Mouse (Mus musculus): Measurements from ENCODE around the gene Epha2. TPM values are rescaled to one million over a fixed set of nuclear protein-coding genes. Genes with fewer than 3 reads are reported as not detected.

Gene Epha2
- polyA plus RNA-seq, 2 experiments, result 0.29 to 1.6 TPM

- no peak overlapping the region for H3K4me3 ChIP-seq (ENCODE audit: insufficient read depth in 1 of 2, low read depth in 2 of 2, low read length in 2 of 2)
- ATAC-seq (ENCODE audit: insufficient read depth), result no peak
- TF ChIP-seq EP300 (IDR thresholded peaks at IDR 0.05; ENCODE audit: low read depth) (no peak), CTCF (IDR thresholded peaks at IDR 0.05; ENCODE audit: low read depth) (no peak)
- no peaks in the 10 kb centered on the region for H3K27me3 ChIP-seq (ENCODE audit: control insufficient read depth, insufficient read depth, low read length)
- H3K9me3 ChIP-seq (ENCODE audit: control insufficient read depth, low read length), result no peaks in the 10 kb centered on the region
- no peaks in the 10 kb centered on the region for H3K4me1 ChIP-seq (replicated peaks; ENCODE audit: control insufficient read depth in 2 of 2, insufficient read depth in 2 of 2, low read length in 1 of 2)
- 63% methylated on average over 16 of the region's 16 CpGs for WGBS (ENCODE audit: insufficient replicate concordance)
- no peak overlapping the region for H3K27ac ChIP-seq
- H3K36me3 ChIP-seq (replicated peaks; ENCODE audit: control insufficient read depth, insufficient read depth, low read depth), result no peaks in the 10 kb centered on the region
- H3K9ac ChIP-seq (replicated peaks), result no peak overlapping the region
- no peak for DNase-seq (ENCODE audit: low read depth in 3 of 3, low spot score in 3 of 3)
- no peak overlapping the region for H3K4me2 ChIP-seq (ENCODE audit: low read depth)
Measured at GRCm38 (mm10) chr4:141260007-141260723, 40.9 kb upstream of the Epha2 start.

GRCm38 (mm10) chr4:141262906-141263637 lies 38.0 kb upstream of the Epha2 start:
- ATAC-seq (ENCODE audit: insufficient read depth), result no peak
- Histone ChIP-seq H3K27ac (no peak overlapping the region), H3K4me2 (ENCODE audit: low read depth) (no peak overlapping the region), H3K9me3 (ENCODE audit: control insufficient read depth, low read length) (no peaks in the 10 kb centered on the region), H3K36me3 (replicated peaks; ENCODE audit: control insufficient read depth, insufficient read depth, low read depth) (no peaks in the 10 kb centered on the region), H3K9ac (replicated peaks) (no peak overlapping the region), H3K4me1 (replicated peaks; ENCODE audit: control insufficient read depth in 2 of 2, insufficient read depth in 2 of 2, low read length in 1 of 2) (no peaks in the 10 kb centered on the region), H3K4me3 (ENCODE audit: insufficient read depth in 1 of 2, low read depth in 2 of 2, low read length in 2 of 2) (no peak overlapping the region), H3K27me3 (ENCODE audit: control insufficient read depth, insufficient read depth, low read length) (no peaks in the 10 kb centered on the region)
- no peak for TF ChIP-seq EP300 (IDR thresholded peaks at IDR 0.05; ENCODE audit: low read depth)
- no peak for TF ChIP-seq CTCF (IDR thresholded peaks at IDR 0.05; ENCODE audit: low read depth)
- WGBS (ENCODE audit: insufficient replicate concordance), result 56% methylated on average over 10 of the region's 10 CpGs
- DNase-seq (ENCODE audit: low read depth in 3 of 3, low spot score in 3 of 3), result no peak

GRCm38 (mm10) chr4:141265979-141266637 lies 34.9 kb upstream of the Epha2 start:
- no peak overlapping the region for H3K4me3 ChIP-seq (ENCODE audit: insufficient read depth in 1 of 2, low read depth in 2 of 2, low read length in 2 of 2)
- ATAC-seq (ENCODE audit: insufficient read depth), result no peak
- TF ChIP-seq CTCF (IDR thresholded peaks at IDR 0.05; ENCODE audit: low read depth) (peak; percentile 41), EP300 (IDR thresholded peaks at IDR 0.05; ENCODE audit: low read depth) (no peak)

GRCm38 (mm10) chr4:141267250-141267649 lies 33.8 kb upstream of the Epha2 start:
- no peak for DNase-seq (ENCODE audit: low read depth in 3 of 3, low spot score in 3 of 3)
- Histone ChIP-seq H3K4me2 (ENCODE audit: low read depth) (no peak overlapping the region), H3K4me3 (ENCODE audit: insufficient read depth in 1 of 2, low read depth in 2 of 2, low read length in 2 of 2) (no peak overlapping the region), H3K36me3 (replicated peaks; ENCODE audit: control insufficient read depth, insufficient read depth, low read depth) (no peaks in the 10 kb centered on the region), H3K27me3 (ENCODE audit: control insufficient read depth, insufficient read depth, low read length) (no peaks in the 10 kb centered on the region; the same call in 1 of the 2 replicates), H3K27ac (no peak overlapping the region), H3K4me1 (replicated peaks; ENCODE audit: control insufficient read depth in 2 of 2, insufficient read depth in 2 of 2, low read length in 1 of 2) (no peaks in the 10 kb centered on the region), H3K9ac (replicated peaks) (no peak overlapping the region), H3K9me3 (ENCODE audit: control insufficient read depth, low read length) (no peaks in the 10 kb centered on the region)
- TF ChIP-seq CTCF (IDR thresholded peaks at IDR 0.05; ENCODE audit: low read depth) (no peak), EP300 (IDR thresholded peaks at IDR 0.05; ENCODE audit: low read depth) (no peak)
- whole genome bisulfite sequencing (ENCODE audit: insufficient replicate concordance), result 53% methylated on average over 3 of the region's 3 CpGs
- ATAC-seq (ENCODE audit: insufficient read depth), result no peak

More at GRCm38 (mm10) chr4:141265979-141266637, 34.9 kb upstream of the Epha2 start:
- Histone ChIP-seq H3K4me2 (ENCODE audit: low read depth) (no peak overlapping the region), H3K9ac (replicated peaks) (no peak overlapping the region), H3K27me3 (ENCODE audit: control insufficient read depth, insufficient read depth, low read length) (no peaks in the 10 kb centered on the region), H3K9me3 (ENCODE audit: control insufficient read depth, low read length) (no peaks in the 10 kb centered on the region), H3K36me3 (replicated peaks; ENCODE audit: control insufficient read depth, insufficient read depth, low read depth) (no peaks in the 10 kb centered on the region), H3K4me1 (replicated peaks; ENCODE audit: control insufficient read depth in 2 of 2, insufficient read depth in 2 of 2, low read length in 1 of 2) (no peaks in the 10 kb centered on the region), H3K27ac (no peak overlapping the region)
- DNase-seq (ENCODE audit: low read depth in 3 of 3, low spot score in 3 of 3), result no peak
- 64% methylated on average over 3 of the region's 3 CpGs for WGBS (ENCODE audit: insufficient replicate concordance)

- no peaks in the 10 kb centered on the region; the same call in 1 of the 2 replicates for H3K27me3 ChIP-seq (ENCODE audit: control insufficient read depth, insufficient read depth, low read length)
- WGBS (ENCODE audit: insufficient replicate concordance), result 35% methylated on average over 9 of the region's 9 CpGs
- H3K36me3 ChIP-seq (replicated peaks; ENCODE audit: control insufficient read depth, insufficient read depth, low read depth), result no peaks in the 10 kb centered on the region
- DNase-seq (ENCODE audit: low read depth in 3 of 3, low spot score in 3 of 3) (no peak), ATAC-seq (ENCODE audit: insufficient read depth) (no peak)
- H3K4me1 ChIP-seq (replicated peaks; ENCODE audit: control insufficient read depth in 2 of 2, insufficient read depth in 2 of 2, low read length in 1 of 2), result no peaks in the 10 kb centered on the region
- H3K27ac ChIP-seq, result no peak overlapping the region
- H3K4me3 ChIP-seq (ENCODE audit: insufficient read depth in 1 of 2, low read depth in 2 of 2, low read length in 2 of 2), result no peak overlapping the region
- no peak overlapping the region for H3K4me2 ChIP-seq (ENCODE audit: low read depth)
- no peak for TF ChIP-seq EP300 (IDR thresholded peaks at IDR 0.05; ENCODE audit: low read depth)
- peak; percentile 87 for TF ChIP-seq CTCF (IDR thresholded peaks at IDR 0.05; ENCODE audit: low read depth)
- no peak overlapping the region for H3K9ac ChIP-seq (replicated peaks)
- no peaks in the 10 kb centered on the region for H3K9me3 ChIP-seq (ENCODE audit: control insufficient read depth, low read length)
Measured at GRCm38 (mm10) chr4:141267837-141268236, 33.2 kb upstream of the Epha2 start.

Data from liver, embryonic 14.5 days (tissue).